Mouse (Mus musculus): ENCODE measurements around the gene Pom121. TPM values are rescaled to one million over a fixed set of nuclear protein-coding genes. Genes with fewer than 3 reads are reported as not detected.
"Not testable (repeated sequence)": the region's sequence is repeated elsewhere in the genome, so short reads cannot be mapped to it uniquely, and the experiment has no call there.

Gene Pom121
- total RNA-seq (2021) (10 to 100 TPM; 18.7 to 23.3 TPM), polyA plus RNA-seq (2012; rRNA removed) (32.7 and 36.3 TPM in 2 replicates)
- long read RNA-seq, partial matches to known transcripts, result 3 of 3 reads
- long read RNA-seq, other reads (novel, unspliced or antisense), result 0 of 3 reads

DNA sequence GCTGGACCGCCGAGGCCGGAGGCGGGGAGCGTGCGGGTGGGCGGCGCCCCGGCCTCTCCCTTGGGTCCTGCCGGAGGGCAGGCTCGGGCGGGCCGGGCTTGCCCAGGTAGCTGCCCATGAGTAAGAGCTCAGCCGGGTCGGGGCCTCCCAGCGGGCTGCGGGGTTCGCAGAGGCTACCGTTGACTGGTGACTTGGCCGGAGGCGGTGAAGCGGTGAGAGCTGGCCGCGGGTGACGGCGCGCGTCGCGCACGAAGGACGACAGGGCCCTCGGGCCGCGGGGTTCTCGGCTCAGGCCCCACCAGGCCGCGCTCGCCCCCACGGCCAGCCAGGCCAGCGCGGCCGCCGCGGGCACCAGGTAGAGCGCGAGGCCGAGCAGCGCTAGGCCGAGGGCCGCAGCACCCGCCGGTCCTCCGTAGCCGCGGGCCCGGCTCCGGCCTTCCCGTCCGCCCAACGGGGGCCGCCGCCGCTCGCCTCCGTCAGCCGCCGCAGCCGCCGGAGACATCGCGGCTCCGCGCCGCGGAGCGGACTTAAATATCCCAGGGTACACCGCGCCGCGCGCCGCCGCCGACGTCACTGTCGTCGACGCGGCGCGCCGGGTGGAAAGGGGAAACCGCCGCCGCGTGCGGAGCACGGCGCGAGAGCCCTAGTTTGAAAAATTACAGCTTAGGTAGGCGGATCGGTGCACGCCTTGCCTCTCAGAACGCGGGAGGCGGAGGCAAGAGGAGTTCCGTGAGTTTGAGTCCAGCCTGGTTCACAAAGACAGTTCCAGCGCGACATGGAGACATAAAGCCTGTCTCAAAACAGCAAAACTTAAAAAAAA, at the start of gene Pom121:
TSS of gene Pom121 (minus strand) at position 543 of the 820 bp plus-strand sequence.
- peak; percentile 90 for DNase-seq

DNA sequence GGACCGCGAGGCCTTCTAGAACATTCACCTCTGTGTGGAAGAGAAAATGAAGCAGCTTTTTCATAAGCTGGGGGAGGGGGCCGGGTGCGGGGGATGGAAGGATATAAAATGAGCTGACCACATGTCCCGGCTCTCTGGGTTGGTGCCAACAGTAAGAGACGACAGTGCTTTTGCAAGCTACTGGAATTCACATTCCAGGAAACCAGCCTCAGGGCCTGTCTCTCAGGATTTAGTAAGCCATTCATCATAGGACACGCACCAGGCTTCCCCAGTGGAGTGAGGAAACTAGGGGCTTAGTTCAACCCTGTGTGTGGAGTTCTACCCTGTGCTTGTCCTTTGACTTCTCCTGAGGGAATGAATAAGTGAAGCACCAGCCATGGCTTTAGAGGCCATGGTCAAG, 48.1 kb upstream of the Pom121 start:
- peak; percentile 11 for DNase-seq

DNA sequence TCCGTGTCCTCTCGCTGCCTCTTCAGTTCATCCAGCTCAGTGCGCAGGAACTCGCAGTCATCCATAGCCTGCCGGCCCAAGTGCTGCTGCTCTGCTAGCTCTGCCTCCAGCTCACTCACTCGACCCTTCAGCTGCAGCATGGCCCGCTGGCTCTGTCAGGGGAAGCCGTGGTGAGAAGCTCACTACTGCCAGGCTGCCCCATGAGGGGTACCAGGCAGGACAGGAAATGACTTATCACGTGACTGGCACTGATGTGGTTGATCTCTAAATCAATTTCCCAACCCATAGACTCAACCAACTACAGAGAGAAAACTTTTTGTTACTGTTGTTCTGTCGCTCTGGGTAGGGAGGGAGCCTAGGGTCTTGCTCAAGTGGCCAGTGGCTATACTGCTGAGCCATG, 40.7 kb upstream of the Pom121 start:
- no peak for DNase-seq

- no peak for DNase-seq
These were observed 39.5 kb upstream of the Pom121 start for GRCm38 (mm10) chr5:135433861-135434260.

DNA sequence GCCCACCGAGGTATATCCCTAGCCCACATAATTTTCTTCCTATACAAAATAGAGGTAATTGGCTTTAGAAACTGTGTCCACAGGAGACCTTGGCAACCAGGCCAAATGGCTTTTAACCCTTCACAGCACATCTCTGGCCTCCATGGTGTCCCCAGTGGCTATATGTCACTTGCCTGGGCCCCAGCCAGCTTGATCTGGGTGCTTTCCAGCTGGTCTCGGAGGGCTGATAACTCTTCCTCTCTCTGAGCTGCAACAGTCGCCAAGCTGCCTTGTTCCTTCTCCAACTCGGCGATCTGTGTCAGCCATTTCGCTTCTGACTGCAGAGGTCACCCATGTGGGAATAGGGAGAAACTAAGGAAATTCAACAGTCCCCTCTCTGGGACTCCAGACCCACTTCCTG, 36.8 kb upstream of the Pom121 start:
- peak; percentile 9 for DNase-seq

DNA sequence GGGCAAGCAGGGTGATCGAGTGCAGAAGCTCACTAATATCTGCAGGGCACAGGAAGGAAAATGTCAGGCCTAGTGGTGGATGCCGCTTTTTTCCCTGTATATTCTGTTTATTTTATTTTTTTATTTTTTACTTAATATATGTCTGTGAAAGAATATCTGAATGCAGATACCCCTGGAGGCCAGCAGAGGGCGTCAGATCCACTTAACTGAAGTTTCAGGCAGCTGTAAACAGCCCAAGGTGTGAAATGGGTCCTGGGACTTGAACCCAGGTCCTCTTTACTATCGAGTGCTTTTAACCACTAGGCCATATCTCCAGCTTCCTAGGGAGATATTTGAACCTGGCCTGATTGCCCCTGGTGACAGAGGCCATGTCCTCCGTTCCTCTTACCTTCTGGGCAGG, 34.4 kb upstream of the Pom121 start:
- DNase-seq, result no peak

DNA sequence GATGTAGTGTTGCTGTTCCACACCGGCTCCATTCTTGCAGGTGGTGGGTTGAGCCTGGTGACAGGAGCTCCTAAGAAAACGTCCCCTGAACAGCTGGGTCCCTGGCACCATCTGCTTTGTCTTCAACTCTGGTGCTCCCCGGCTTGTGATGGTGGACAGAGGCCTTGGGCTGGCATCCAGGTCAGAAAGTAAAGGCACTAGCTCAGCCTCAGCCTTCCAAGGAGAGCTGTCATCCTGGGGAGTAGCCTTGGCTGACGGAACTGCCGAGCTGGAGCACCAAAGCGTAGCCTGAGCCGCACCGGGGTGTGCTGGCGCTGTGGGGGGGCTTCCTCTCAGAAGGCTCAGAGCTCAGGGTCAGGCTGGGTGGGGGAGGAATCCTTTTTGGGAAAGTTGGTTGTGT, 15.9 kb upstream of the Pom121 start:
- peak; percentile 75 for DNase-seq

DNA sequence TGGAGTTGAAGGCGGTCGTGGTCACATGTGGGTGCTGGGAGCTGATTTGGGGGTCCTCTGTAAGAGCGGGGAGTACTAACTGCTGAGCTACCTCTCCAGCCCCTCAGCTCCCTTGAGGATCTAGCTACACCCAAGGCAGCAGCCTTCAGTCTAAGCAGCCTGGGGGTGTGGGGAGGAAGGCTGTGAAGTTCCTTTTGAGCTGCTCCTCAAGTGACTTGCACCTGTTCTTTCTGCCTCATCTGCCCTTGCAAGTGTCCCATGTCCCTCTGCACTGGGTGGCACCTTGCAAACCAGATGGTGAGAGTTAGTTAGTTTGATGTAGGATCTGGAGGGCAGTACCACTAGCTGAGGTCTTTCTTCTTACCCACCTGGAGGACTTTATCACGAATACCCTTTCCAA, 13.8 kb upstream of the Pom121 start:
- no peak for DNase-seq

DNA sequence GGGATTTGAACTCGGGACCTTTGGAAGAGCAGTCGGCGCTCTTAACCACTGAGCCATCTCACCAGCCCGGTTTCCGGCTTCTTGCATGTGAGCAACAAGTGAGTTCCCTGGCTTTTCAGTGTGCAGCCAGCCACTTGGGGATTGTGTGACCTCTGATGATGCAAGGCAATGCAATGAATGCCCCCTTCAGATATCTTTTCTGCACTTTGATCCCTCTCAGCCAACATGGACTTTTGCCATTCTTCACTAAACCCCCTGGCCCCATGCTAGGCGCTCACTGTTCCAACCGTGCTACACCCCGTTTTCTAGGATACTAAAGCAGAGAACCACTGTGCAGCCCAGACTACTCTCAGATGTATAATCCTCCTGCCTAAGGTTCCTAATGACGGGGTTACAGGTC, 11.1 kb upstream of the Pom121 start:
- no peak for DNase-seq

GRCm38 (mm10) chr5:135404623-135405022, 10.3 kb upstream of the Pom121 start:
- DNase-seq, result no peak

DNA sequence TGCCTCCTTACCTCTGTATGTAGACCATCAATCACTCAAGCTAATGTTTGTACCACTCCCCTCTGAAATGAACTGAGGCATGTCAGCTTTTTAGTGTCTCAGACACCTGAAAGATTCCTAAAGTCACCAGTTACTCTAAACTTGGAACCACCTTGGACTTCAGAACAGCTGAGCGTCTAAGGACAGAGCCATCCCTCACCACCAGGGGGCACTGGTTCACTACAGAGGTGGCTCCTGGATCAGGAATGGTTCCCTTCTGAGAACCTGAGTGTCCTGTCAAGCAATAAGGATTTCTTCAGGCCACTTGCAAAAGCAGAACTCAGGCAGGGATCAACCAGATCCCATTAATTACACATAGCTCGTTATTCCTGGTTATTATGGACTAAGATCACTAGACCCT, 5.9 kb upstream of the Pom121 start:
- DNase-seq, result peak; percentile 84

DNA sequence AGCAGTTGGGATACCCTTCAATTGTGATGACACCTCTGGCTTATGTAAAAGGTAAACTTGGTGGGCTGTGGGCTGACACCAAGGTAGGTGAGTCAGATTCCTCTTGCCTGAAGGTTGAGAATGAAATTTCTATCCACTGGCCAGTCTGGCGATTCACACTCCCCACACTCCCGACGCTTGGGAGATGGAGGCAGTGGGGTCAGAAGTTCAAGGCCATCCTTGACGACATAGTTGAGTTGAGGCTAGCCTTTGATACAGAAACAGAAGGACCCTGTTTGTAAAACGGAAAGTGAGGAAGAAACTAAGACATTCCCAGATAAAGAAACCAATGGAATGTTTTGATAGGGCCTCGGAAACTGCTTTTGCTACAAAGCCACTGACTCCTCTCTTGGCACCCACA, 5.0 kb upstream of the Pom121 start:
- no peak for DNase-seq

DNA sequence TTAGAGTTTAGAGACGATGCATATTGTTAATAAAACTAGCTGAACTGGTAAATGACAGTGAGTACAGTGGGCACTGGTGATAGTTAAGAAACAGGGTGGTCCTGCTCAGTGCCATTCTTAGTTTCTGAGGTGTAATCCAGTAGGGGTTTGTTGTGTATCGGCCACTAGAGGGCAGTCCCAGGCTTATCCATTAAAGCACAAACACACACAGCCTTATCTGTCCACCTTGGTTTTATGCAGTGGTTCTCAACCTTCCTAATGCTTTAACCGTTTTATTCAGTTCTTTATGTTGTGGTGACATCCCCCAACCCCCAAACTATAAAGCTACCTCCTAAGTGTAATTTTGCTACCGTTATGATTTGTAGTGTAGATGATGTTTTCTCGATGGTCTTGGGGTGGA, 1.5 kb upstream of the Pom121 start:
- peak; percentile 28 for DNase-seq

DNA sequence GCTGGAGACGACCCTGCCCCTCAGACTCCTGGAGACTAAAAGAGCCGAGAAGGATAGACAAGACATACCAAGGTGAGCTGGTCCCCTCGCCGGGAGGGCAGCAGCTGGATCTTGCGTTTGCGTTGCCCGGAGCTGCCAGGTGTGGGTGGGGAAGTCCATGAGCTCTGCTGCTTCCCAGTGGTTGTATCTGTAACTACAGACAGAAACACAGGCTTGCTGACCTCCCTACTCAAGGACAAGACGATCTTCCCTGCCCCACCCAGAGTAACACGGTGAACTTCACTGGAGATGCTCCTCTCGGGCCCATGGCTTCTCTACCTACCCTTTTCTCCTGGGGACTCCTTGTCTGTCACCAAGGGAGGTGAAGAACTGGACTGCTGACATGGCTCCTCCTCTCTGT, 10.6 kb downstream of the Pom121 start:
- DNase-seq, result no peak

- DNase-seq, result peak; percentile 41
These were observed 11.6 kb downstream of the Pom121 start for GRCm38 (mm10) chr5:135382746-135383145.

DNA sequence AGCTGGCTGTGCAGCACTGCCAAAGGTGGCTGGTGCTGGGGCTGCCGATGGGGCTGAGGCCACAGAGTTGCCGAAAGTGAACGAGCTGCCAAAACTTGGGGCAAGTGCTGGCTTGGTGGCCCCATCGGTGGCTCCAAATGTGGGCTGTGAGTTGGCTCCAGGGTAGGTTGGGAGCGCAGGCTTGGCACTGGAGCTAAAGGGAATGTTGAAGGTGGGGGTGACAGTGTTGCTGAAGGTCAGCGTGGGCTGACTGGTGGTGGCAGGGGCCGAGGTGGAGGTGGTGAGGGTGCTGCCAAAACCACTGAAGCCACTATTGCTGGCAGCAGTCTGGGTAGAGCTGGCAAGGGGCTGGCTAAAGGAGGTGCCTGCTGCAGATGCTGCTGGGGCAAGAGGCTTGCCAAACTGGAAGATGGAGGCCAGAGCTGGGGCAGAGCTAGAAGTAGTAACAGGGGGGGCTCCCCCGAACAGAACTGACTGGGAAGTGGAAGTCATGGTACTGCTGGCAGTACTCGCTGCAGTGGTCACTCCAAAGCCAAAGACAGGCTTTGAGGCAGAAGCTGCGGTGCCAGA, 12.9 kb downstream of the Pom121 start:
- DNase-seq, result peak; percentile 50

DNA sequence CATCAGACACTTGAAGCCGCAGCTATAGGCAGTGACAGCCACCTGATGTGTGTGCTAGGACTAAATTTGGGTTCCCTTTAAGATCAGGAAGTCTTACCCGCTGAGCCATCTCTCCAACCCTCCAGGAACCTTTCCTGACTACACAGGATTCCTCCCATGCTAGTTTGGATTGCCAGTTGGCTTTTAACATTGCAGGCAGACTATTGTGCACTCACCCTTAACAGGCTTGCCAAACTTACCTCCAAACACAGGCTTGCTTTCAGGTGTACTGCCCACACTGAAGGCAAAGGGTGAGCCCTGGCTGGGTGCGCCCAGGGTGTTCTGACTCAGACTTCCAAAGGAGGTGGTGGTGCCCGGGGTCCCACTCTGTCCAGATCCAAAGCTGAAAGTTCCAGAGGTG, 13.7 kb downstream of the Pom121 start:
- DNase-seq, result no peak

DNA sequence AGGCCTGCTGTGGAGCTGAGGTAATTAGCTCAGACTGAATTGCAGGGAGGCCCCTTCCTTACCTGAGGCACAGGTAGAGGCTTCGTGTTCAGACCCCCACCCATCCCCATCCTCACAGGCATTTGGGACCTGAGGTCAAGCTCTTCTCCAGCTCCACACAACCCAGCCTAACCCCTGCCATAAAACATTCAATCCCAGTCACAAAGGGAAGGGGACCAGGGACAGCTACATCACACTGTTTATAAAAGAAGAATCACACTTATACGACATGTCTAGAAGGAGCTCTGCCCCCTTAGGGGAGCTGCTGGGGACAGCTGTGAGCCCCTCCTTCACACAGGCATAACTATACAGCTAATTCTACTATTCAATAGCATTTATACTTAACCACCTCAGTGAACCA, 18.0 kb downstream of the Pom121 start:
- DNase-seq, result no peak

DNA sequence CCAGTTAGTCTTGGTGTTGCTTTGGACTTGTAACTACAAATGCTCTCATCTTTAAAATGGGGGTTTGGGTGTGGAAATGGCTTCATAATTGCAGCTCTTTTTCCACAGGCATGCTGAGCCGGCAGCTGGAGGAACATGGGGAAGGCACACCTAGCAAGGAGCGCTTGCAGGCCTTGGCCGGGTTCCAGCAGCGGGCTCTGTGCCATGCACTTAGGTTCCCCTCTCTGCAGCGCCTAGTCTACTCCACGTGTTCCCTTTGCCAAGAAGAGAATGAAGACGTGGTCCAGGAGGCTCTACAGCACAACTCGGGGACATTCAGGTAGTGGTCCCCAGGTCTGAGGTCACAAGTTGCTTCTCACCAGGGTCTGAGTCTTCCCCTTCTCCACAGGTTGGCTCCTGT, 19.2 kb downstream of the Pom121 start:
- DNase-seq, result peak; percentile 56

DNA sequence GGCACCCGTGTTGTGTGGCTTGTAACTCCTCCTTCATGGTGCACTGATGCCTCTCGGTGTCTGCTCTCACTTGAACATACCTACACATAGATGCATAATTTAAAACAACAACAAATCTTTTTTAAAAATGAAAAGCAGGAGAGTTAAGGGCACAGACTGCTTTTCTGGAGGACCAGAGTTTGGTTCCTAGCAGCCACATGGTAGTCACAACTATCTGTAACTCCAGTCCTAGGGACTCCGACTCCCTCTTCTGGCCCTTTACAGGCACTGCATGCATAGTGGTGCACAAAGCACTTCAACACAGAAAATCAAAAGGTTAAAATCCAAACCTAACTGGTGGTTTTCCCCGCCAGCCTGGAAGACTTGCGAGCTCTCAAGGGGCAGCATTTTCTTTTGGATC, 20.7 kb downstream of the Pom121 start:
- no peak for DNase-seq

DNA sequence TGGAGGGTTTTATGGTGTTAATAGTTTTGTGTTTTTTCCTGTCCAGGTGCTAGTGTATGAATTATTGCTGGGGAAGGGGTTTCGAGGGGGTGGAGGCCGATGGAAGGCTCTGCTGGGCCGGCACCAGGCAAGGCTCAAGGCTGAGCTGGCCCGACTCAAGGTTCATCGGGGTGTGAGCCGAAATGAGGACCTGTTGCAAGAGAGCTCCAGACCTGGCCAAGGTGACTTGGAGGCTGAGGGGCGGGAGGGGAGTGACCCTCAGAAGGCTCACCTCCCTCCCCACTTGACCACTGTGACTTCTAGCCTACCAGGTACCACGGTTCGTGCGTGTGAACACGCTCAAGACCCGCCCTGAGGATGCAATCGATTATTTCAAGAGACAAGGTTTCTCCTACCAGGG, 23.2 kb downstream of the Pom121 start:
- DNase-seq, result no peak

- peak; percentile 95 for DNase-seq
These were observed 24.3 kb downstream of the Pom121 start, which contains the start of gene Nsun5 for GRCm38 (mm10) chr5:135369787-135370654. TSS of gene Nsun5 (plus strand) at chr5:135369953.

- not testable (repeated sequence) for DNase-seq
These were observed 25.1 kb downstream of the Pom121 start for GRCm38 (mm10) chr5:135369196-135369595.

All from adrenal gland, adult 2 months (tissue).